Mouse (Mus musculus): Measurements from ENCODE around the gene Rpia. TPM values are rescaled to one million over a fixed set of nuclear protein-coding genes. Genes with fewer than 3 reads are reported as not detected.

The Rpia gene
- 38.5 and 41.1 TPM in 2 replicates for polyA plus RNA-seq (2012; rRNA removed)

DNA sequence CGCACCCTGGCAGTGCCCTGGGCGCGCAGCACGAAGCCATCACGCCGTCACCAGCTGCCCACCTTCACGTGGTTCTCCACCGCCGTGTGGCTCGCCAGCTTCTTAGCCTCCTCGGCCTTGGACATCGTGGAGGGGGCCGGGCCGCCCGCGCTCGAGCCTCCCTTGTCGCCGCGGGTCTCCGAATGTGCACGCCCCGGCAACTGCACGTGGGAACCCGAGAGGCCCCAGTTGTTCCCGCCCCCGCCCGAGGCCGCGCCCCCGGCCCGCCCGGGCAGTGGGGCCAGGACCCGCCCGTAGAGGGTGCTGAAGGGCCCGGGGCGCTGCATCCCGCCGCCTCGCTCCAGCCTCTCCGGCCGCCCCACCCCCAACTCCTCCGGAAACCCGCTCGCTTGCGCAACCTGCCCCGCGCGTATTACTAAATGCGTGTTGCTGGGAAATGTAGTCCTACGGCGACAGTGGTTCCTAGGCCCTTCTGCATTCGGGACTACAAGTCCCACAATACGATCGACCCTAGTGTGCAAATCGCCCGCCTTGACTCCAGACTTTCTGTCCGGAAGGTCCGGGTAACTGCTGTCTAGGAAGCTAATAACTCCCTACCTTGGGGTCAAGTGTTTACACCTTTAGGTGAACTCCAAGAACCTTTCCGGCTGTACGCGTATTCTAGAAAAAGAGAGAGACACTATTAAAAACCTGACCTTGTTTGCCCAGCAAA, at the start of gene Rpia:
Gene Rpia (minus strand): TSS at position 409 of the 712 bp plus-strand sequence.

Other genes starting within 250 kb of the Rpia start
- gene Eif2ak3, start 52.3 kb upstream of the Rpia start, polyA plus RNA-seq (2012; rRNA removed), result 3.4 and 3.7 TPM in 2 replicates
- not detected in 2 replicates for gene Tex37, start 126.7 kb upstream of the Rpia start, polyA plus RNA-seq (2012; rRNA removed)
- gene Foxi3, start 164.3 kb upstream of the Rpia start, polyA plus RNA-seq (2012; rRNA removed), result not detected in 2 replicates